Mouse (Mus musculus) urinary bladder, postnatal 10 days (tissue): ENCODE results near the gene Foxj3.
A peak's percentile ranks its signal among the peaks of the same experiment; 100 is the strongest.
"Not testable (repeated sequence)": the region's sequence is repeated elsewhere in the genome, so short reads cannot be mapped to it uniquely, and the experiment has no call there.

Experiments used
- DNase-seq: peaks from one replicate; pipeline ENCODE4 v3.0.0; 2022; ENCODE audit warnings: low spot score

Gene Foxj3

GRCm38 (mm10) chr4:119536615-119537014 lies at the start of gene Foxj3:
TSS of gene Foxj3 (plus strand) at chr4:119537004.
- DNase-seq: not testable (repeated sequence)

DNA sequence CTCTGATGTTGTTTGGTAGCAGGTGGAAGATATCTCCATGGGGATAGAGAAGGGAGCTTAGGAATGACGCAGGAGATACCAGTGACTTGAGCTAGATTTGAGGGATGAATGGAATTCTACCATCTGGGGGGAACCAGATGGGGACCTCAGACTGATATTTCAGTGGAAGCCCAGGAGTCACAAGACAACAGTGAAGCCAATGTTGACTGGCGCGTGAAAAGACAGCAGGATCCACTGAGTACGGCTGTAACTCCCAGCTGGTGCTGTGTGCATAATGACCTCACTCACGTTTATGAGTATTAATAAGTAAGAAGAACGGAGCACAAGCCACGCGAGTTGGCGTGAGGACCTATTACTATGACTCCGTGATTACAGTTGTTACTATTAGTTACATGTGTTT lies 47.1 kb upstream of the Foxj3 start:
- DNase-seq: no peak

- DNase-seq: no peak
Measured at GRCm38 (mm10) chr4:119490806-119491205, 46.0 kb upstream of the Foxj3 start.

DNA sequence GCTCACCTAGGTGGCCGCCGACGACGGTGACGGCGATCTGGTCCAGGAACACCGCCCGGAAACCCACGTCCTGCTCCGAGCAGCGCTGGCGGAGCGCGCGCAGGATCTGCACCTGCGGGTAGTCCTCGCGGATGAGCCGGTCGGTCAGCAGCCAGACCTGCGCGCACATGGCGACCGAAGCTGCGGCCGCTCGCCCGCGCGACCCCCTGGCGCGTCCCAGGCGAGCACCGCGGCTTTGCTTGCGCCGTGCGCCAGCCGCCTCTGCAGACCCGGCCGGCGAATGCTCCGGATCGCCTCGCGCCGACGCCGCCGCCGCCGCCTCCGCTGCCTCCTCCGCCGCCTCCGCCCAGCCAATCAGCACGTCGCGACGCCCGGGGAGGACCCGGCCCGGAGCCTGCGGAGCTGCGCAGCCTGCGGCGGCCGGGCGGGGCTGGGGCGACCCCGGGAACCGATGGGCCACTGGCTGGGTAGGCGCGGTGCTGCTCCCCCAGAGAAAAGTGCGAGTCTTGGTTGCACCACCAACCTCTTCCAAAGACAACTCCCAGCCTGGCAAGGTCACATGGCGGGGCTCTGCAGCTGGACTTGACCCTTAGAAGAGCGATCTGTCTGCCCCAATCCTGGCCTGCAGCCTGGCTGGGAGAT lies 44.4 kb upstream of the Foxj3 start, which contains the start of gene Rimkla:
Gene Rimkla (minus strand): TSS at position 338 of the 642 bp plus-strand sequence.
- DNase-seq: peak; percentile 17

DNA sequence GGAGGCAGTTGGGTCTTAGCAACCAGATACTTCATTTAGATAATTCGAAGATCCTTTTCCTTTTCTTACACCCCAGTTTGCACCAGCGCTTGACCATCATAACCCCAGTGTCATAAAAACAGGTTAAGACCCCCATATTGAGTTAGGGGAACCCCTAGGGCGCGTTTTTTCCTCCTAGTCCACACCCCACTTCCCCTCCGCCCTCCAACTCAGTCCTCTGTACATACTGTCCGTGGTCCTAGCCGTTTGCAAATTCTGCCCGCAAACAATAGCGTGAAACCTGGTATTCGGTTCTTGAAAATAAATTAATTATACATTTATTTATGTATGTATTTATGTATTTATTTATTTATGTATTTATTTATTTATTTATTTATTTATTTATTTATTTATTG lies 43.9 kb upstream of the Foxj3 start:
- DNase-seq: no peak

- DNase-seq: no peak
Measured at GRCm38 (mm10) chr4:119498319-119498848, 38.4 kb upstream of the Foxj3 start.

GRCm38 (mm10) chr4:119511591-119511990 lies 25.2 kb upstream of the Foxj3 start:
- DNase-seq: no peak

GRCm38 (mm10) chr4:119512731-119513141 lies 24.1 kb upstream of the Foxj3 start:
- DNase-seq: no peak

GRCm38 (mm10) chr4:119523575-119523974 lies 13.2 kb upstream of the Foxj3 start:
- no peak for DNase-seq

GRCm38 (mm10) chr4:119524010-119524409 lies 12.8 kb upstream of the Foxj3 start:
- DNase-seq: no peak

DNA sequence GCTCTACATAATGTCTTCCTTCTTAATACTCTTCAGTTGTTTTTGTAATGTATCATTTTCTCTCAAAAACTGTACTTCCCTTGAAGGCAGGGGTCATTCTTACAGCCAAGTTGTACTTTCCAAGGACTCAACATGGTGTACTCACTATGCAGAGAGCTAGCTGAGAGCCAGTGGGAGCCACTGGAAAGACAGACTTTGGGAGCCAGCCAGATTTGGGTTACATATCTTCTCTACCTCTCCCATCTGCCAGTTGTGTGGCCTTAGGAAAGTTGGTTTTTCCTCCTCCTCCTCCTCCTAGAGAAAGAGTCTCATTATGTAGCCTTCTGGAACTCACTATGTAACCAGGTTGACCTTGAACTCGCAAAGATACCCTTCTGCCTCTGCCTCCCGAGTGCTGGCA lies 12.3 kb upstream of the Foxj3 start:
- DNase-seq: no peak

DNA sequence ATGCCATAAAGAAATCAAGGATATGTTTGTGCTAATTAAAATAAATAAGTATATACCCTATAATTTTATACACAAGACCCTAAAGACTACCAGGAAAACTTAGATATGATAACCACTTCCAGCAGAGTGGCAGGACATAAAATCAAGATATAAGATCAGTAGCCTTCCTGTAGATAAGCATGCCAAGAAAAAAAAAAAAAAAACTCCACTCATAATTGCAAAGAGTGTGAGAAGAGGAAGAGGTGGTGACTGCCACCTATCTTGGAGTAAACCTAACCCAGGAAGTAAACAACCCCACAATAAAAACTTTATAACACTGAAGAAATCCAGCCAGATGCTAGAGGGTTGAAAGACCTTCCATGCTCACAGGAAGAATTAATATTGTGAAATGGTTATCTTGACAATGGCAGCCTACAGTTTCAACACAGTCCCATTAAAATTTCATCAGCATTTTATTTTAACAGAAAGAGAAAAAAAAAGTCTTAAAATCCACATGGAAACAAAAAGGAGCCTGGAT lies 10.4 kb upstream of the Foxj3 start:
- no peak for DNase-seq

DNA sequence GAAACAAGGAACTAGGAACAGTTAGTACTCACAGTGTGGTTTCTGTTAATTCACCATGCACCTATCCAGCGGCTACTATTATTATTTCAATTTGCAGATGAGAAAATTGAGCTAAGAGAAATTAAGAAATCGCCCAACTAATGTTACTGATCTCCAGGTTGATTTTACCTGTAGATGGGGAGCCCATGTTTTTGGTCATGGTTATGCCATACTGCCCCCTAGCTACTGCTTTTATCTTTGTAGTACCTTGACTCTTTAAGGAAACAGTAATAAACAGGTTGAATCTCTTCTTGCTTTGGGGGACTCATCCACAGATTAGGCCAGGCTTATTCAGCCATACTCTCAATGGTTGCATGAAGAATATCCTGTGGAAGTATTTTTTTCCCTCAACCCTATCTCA lies 5.0 kb upstream of the Foxj3 start:
- DNase-seq: no peak

- no peak for DNase-seq
Measured at GRCm38 (mm10) chr4:119535103-119535502, 1.7 kb upstream of the Foxj3 start.

DNA sequence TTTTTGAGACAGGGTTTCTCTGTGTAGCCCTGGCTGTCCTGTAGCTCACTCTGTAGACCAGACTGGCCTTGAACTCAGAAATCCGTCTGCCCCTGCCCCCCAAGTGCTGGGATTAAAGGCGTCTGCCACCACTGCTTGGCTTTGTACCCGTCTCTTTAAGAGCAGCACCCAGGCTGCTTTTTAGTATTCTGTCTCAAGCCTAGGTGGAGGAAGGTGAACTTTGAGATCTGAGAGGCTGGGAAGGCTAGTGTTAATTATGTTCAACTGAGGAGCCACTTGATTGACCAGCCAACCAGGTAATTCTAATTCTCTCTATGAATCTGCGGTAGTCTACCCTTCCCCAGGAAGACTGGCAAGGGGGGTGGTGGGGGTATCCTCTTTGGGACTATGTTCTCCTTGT lies 632 bp downstream of the Foxj3 start:
- no peak for DNase-seq

DNA sequence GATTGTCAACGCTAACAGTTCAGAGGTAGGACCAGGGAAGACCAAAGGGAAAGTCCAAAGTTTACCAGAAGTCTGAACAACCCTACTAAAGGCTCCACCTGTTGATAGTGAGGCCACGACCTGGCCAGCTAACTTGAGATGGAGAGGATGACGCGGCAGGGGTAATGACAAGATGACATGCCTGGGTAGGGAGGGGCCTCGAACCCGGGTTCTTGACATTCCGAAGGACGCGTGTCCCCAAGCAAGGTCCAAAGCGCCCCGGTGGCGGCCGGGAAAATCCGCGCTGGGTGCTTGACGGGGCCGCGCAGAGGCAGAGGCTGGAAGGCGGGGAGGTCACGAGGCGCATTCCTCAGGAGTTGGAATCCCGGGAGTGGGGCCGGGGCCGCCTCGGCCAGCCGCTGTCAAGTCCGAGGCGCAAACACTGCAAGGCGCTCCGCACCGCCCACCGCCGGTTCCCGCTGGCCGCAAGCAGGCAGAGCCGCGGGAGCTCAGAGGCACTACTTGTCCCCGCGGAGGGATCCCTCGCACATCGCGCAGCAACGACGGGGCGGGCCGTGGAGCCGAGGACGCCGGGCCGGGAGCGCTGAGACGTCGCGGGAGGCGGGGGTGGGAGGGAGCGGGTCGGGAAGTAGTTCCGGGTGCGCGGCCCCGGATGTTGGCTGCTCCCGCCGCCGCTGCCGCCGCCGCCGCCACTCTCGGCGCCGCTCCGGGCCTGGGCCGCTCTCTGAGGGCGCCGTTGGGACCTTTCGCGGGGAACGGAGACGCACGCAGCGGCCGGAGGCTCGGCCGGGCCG lies 2.4 kb downstream of the Foxj3 start, which contains the start of gene Frg2f1:
Gene Frg2f1 (minus strand): TSS at position 499 of the 794 bp plus-strand sequence.
- DNase-seq: peak; percentile 92

DNA sequence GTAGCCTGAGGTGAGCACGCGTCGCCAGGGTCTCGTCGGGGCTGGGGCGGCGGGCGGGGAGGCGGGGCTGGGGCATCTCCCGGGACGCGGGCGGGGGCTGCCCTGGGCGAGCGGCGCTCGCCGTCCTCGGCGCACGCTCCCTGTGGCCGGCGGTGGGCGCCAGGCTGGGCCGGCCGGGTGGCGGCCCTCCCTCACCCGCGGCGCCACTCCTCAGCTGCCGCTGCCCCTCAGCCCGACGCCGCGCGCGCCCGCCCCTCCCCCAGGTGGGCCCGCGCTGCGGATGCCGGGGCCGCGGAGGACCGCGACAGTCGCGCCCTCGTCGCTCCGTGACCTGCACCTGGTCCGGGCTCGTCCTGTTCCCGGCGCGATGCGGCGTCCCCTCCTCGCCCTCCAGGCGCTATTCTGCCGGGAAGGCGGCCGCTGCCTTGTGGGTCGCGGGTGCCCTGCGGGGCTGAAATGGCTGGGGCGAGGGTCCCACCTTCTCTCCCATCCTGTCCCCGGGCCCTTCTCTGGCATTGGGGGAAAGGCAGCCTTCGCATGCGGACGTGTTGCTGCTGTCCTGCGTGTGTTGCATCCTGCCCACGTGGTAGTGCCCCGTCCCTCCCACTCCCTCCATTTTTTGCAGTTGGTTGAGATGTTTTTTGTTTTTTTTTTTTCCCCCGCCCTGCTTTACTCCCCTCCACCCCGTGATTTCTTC lies 3.2 kb downstream of the Foxj3 start:
- no peak for DNase-seq

GRCm38 (mm10) chr4:119540533-119540890 lies 3.7 kb downstream of the Foxj3 start:
- DNase-seq: no peak

DNA sequence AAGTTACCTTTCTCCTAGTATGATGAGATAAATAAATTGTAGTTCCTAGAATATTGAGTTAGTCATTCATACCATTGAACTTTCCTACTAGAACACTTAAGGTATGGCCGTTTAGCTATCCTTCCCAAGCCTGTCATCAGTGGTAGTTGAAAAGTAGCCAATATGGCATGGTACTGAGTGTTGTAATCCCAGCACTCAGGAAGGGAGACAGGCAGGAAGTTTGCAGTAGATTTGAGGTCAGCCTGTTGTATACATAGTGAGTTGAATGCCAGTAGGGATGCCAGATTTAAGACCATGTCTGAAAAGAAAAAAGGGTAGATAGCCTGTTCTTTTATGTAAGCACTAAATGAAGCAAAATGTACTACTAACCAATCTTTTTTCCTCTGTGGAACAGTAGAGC lies 14.1 kb downstream of the Foxj3 start:
- no peak for DNase-seq

DNA sequence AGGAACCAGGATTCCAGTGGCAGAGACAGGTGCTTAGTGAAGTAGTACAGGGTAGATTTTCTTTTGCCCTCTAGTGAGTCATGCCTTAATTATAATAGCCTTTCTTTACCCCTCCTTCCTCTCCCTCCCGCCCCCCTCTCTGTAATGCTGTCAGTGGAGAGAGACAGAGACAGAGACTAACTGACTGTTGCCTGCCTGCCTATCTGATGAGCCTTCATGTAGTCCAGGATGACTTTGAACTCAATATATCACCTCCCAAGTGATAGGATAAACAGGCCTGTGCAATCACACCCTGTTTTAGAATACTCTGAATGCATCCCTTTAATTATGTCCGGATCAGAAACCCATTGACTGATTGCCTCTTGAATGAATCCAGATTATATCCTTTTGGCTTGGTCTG lies 18.7 kb downstream of the Foxj3 start:
- DNase-seq: no peak

GRCm38 (mm10) chr4:119563136-119563535 lies 26.3 kb downstream of the Foxj3 start:
- no peak for DNase-seq

DNA sequence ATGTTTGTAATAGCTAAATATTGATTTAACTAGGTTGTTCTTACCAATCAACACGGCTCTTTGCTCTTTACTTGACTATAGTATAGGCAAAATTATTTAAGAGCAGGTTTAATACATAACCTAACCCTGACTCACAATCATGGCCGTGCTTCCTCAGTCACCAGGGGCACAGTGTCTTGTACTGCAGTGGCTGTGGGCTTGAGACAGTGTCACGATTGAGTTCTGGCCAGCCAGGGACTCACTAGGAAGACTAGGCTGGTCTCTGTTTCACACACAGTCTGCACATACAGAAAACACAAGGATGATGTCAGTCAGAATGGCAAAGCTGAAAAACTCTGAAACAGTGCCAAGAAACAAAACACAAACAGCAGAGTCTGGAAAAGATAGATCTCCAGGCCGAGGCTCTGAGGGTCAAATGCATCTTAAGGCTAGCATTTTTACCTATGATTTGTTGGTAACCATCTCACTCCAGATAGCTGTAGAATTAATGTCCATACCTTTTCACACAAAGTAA lies 29.6 kb downstream of the Foxj3 start:
- no peak for DNase-seq
